Mouse (Mus musculus): Measurements from ENCODE around the gene Tmprss13.

Tmprss13 gene

GRCm38 (mm10) chr9:45382336-45382735 is 63.4 kb downstream of the Tmprss13 start:
- peak in 1 of 2 experiments; percentile 37 for DNase-seq (ENCODE audit: low spot score in 2 of 2)

- no peak for DNase-seq (ENCODE audit: low spot score in 2 of 2)
Measured at GRCm38 (mm10) chr9:45382834-45383233, 63.9 kb downstream of the Tmprss13 start.

GRCm38 (mm10) chr9:45383883-45384282 is 65.0 kb downstream of the Tmprss13 start:
- no peak for DNase-seq (ENCODE audit: low spot score in 2 of 2)

DNA sequence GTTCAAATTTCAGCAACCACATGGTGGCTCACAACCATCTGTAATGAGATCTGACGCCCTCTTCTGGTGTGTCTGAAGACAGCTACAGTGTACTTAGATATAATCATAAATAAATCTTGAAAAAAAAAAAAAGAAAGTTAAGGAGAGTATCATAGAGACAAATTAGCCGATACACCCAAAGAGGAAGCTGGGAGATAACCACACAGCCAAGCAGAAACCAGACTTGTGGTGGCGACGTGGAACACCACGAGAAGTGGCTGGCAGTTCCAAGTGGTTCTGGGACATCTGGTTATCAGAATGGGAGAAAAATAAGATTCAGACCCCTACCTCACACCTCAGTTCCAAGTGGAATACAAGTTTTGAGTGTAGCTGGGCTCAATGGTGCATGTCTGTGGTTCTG is 67.8 kb downstream of the Tmprss13 start:
- DNase-seq (ENCODE audit: low spot score in 2 of 2) = no peak

- DNase-seq (ENCODE audit: low spot score in 2 of 2) = peak; percentile 75 to 86
Measured at GRCm38 (mm10) chr9:45388385-45388994, 69.6 kb downstream of the Tmprss13 start.

DNA sequence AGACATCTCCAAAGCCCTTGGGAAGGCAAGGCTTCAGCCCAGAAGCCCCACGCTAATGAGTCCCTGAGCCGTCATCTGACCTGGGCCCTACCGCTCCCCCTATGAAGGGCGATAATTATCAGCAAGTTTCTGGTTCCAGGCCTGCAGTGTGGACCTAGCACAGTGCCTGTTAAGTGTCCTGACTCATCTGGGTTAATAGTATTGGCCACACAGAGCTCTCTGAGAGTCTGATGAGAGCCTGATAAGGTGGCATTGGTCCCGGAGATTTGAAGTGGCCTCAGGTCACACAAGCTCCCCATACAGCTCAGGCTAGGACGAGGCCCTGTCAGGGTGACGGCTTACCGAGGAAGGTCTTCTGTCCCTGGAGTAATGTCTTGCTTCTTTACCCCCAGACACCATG is 70.7 kb downstream of the Tmprss13 start:
- DNase-seq (ENCODE audit: low spot score in 2 of 2) = no peak

DNA sequence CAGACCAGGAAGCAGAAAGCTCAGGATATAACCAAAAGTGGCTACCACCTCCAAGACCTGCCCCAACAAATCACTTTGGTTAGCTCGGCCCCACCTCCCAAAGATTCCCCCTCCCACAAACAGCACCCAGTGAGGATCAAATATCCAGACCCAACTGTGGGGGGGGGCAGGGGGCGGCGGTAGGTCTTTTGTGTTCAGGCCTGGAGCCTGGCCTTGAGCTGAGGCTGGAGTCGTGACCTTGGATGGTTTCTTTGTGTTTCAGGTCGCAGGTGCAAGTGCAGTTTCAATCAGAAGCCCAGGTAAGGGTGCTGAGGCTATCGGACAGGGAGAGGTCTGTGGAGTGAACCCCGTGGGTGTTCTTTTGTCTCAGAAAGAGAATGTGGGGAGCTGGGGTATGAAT is 72.4 kb downstream of the Tmprss13 start:
- no peak for DNase-seq (ENCODE audit: low spot score in 2 of 2)

GRCm38 (mm10) chr9:45395218-45395617 is 76.3 kb downstream of the Tmprss13 start:
- no peak for DNase-seq (ENCODE audit: low spot score in 2 of 2)

- DNase-seq (ENCODE audit: low spot score in 2 of 2) = no peak
Measured at GRCm38 (mm10) chr9:45395796-45396195, 76.9 kb downstream of the Tmprss13 start.
